Mouse (Mus musculus) adrenal gland, adult (tissue): ENCODE measurements around the gene Gm17416.

Experiments used
- DNase-seq, 2 experiments: peaks; one replicate each; pipeline ENCODE4 v3.0.0; 2022 to 2023; ENCODE audit warnings: low spot score in 1 of 2; ENCODE audit not compliant: inconsistent age in 2 of 2

Gene Gm17416

DNA sequence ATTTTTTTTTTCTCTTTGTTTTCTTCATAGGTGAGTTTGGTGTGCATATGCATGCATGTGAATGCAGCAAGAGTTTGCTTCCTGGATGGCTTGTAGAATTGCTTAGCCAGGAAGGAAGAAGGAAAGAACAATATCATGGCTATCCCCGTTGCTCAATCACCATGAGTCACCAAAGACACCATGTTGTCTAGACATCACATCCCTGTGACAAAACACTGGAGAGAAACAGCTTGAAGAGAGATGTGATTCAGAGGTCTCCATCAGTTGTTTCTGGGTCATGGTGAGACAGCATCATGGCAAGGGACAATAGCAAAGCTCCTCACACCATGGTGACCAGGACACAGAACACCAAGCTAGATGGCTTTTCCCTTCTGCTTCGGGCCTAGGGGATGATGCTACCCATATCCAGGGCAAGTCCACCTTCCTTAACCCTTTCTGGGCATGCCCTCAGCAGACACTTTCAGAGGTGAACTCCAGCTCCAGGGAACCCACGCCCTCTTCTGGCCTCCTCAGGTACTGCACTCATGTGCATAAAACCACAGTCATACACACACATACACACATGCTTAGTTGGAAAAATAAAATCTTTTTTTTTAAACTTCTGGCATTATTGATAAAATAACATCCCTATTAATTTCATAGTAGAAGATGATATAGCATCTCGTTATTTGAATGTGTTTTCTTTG lies 32.3 kb downstream of the Gm17416 start:
- DNase-seq, result peak in 1 of 2 experiments; percentile 61

DNA sequence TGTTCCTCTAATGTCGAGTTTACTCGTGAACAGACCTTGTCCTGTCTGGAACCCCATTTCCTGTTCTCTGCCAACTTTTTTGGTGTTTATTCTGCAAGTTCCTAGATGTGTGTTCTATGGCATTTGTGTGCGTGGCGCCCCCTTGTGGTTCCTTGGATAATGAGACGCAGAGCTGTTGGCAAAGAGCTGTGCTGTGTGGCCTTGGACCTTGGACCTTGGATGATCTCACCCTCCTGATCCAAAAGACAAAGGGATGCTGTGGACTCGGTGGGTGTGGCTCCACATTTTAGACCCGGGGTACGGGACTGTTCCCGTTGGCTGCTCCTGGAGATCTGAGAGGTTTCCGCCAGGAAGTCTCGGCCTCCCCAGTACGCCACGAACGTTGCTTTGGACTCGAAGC lies 34.9 kb downstream of the Gm17416 start, which contains the start of gene Defb36:
Gene Defb36 (plus strand): TSS at position 271 of the 400 bp plus-strand sequence.
- peak; percentile 83 to 91 for DNase-seq

DNA sequence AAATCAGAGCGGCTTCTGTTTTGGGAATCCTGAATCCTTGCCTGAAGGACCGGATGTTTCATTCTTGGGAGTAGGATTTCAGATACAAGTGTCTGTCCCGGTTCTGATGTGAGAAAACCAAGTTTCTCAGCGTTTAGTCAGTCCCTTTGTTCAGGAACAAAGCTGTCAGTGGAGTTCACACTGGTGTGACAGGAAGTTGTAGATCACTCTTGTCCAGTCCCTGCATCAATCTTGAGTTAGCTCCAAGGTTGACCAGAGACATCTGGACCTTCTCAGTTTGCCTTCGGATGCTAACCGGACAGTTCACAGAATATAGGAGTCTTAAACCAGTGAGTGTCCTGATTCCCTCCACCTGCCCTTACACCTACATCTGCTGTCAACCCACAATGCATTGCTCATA lies 38.6 kb downstream of the Gm17416 start:
- DNase-seq, result no peak

DNA sequence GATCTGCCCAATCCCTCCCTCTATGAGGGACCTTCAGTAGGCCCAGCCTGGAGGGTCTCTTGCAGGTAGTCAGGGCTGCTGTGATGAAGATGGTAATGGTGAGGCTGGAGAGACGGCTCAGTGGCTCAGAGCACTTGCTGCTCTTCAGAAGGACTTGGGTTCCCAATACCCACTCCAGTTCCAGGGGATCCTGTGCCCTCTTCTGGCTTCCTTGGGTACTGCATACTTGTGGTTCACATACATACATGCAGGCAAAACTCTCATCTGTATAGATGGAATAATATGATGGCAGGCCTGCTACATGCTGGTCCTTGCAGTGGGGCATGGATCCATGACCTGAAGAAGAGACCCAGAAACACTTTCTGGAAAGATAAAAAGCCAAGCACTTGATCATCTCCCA lies 39.6 kb downstream of the Gm17416 start:
- DNase-seq, result no peak

DNA sequence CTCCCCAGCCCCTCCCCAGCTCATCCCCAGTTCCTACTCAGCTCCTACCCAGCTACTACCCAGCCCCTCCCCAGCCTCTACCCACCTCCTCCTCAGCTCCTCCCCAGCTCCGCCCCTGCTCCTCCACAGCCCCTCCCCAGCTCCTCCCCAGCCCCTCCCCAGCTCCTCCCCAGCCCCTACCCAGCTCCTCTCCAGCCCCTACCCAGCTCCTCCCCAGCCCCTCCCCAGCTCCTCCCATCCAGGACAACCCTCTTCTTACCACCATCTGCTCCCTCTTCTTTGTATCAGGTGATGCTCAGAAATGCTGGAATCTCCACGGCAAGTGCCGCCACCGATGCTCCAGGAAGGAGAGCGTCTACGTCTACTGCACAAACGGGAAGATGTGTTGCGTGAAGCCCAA lies 43.1 kb downstream of the Gm17416 start:
- DNase-seq, result no peak

DNA sequence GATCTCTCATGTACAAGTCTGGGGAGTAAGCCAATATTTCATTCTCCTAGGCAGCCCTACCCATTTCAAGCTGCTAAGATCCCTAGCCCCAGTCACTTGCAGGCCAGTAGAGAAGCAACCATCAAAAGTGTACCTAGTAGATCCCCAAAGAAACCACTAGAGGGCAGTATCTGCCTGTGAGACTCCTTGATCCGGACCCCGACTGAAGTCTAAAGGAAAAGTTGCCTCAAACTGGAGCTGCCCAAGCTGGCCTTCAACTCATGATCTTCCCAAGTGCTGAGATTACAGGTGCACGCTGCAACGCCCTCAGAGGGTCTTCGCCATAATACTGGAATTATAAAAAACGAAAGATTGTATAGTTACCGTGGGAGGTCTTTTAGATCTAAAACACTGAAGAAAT lies 46.4 kb downstream of the Gm17416 start:
- DNase-seq, result peak; percentile 58 to 91

DNA sequence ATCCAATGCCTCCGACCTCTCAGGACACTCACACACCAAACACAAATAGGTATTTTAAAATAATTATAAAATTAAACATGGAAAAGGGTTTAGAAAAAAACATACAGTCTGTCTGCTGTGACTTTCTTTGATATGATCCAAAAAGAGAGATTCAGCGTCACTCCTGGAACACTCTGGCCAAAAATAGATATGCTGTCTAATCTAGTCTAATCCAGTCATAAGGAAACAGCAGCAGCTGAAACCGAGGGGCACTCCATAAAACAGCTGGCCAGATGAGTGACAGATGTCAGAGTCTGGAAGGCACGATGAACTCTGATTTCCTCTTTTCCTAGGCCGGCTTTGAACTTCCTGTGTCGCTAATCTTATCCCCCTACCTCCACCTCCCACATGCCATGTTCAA lies 47.3 kb downstream of the Gm17416 start:
- no peak for DNase-seq

DNA sequence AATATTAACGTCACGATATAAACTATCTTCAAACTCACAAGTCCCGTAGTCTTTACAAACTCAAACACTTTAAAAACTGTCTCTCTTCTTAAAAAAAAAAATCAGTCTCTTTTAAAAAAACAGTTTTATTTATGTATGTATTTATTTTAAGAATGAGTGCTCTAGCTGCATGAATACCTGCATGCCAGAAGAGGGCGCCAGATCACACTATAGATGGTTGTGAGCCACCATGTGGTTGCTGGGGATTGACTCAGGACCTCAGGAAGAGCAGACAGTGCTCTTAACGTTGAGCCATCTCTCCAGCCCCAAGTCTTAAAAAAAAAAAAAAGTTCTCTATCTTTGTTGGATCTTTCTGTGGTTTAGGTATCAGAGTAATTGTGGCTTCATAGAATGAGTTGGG lies 48.2 kb downstream of the Gm17416 start:
- peak in 1 of 2 experiments; percentile 41 for DNase-seq
